Mouse (Mus musculus): Measurements from ENCODE around the gene Mansc1. TPM values are rescaled to one million over a fixed set of nuclear protein-coding genes. Genes with fewer than 3 reads are reported as not detected.

The Mansc1 gene
- total RNA-seq, 1 experiment from 2014 or later, result 6.1 TPM

DNA sequence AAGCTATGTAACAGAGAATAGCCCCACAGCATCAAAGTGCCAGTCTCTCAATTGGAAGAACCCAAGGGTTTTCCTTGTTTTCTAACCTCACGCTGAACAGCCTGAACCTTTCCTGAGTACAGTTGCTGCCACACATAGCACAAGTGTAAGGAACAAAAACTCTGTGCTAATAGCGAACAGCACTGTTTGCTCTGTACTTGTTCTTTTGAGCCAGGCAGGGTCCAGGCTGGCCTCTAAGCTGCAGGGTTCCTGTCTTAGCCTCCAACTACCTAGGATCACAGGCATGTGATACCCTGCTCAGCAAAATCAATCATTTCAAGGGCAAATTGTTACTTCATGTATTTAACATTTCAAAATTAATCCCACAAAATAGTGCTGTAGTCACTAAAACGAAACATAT is 72.7 kb downstream of the Mansc1 start:
- ATAC-seq (replicated peaks; ENCODE audit: low read depth, poor library complexity, severe bottlenecking), result no peak

Other genes with a start within 250 kb of the Mansc1 start
- 0.78 and 3.0 TPM in 2 replicates for gene Bcl2l14, start 236.2 kb downstream of the Mansc1 start, total RNA-seq (2017)
- gene Lrp6, start 65.5 kb downstream of the Mansc1 start, total RNA-seq (2017), result 56.0 and 56.5 TPM in 2 replicates
- gene Borcs5, start 7.0 kb upstream of the Mansc1 start, total RNA-seq (2017), result 12.4 and 13.4 TPM in 2 replicates
- gene Dusp16, start 160.1 kb upstream of the Mansc1 start, total RNA-seq (2017), result 4.9 and 9.5 TPM in 2 replicates
- gene Crebl2, start 197.7 kb upstream of the Mansc1 start, total RNA-seq (2017), result 5.1 and 11.6 TPM in 2 replicates